27 mouse cellular contexts compared by ENCODE assay signal in genomic region chr5:74264541-74264940, GRCm38 (mm10).
DNase-seq lines count a peak whose midpoint lies in the region; ATAC-seq lines count a peak whose summit lies in the region.
"Had no signal": no experiment of that assay in that cellular context is flagged by ENCODE, and none has a peak within 500 bp of the region (broad histone marks: within the 10 kb centered on the region; RNA-seq: fewer than 3 reads in every experiment).

No protein-coding gene starts in this region.

- no peaks in the 10 kb centered on the region for H3K27me3 ChIP-seq in hindbrain, embryonic 10.5 days (ENCODE audit: insufficient read depth, poor library complexity, severe bottlenecking)
- no peaks in the 10 kb centered on the region for H3K27me3 ChIP-seq in hindbrain, embryonic 13.5 days
- H3K27me3 ChIP-seq in limb, embryonic 12.5 days = no peaks in the 10 kb centered on the region
- H3K27me3 ChIP-seq: forebrain, embryonic 12.5 days; hindbrain, embryonic 15.5 days; lung, embryonic 15.5 days; megakaryocyte, embryonic 14.5 days; midbrain, embryonic 12.5 days; neural tube, embryonic 12.5 days had no signal

- H3K9ac ChIP-seq in hindbrain, embryonic 13.5 days = no peak overlapping the region
- H3K9ac ChIP-seq in limb, embryonic 12.5 days (replicated peaks) = no peak overlapping the region
- H3K9ac ChIP-seq: forebrain, embryonic 12.5 days; hindbrain, embryonic 15.5 days; lung, embryonic 15.5 days; midbrain, embryonic 12.5 days; neural tube, embryonic 12.5 days had no signal

- no peaks in the 10 kb centered on the region for H3K9me3 ChIP-seq in hindbrain, embryonic 10.5 days
- H3K9me3 ChIP-seq in hindbrain, embryonic 13.5 days = no peaks in the 10 kb centered on the region
- no peaks in the 10 kb centered on the region for H3K9me3 ChIP-seq in limb, embryonic 12.5 days
- H3K9me3 ChIP-seq: forebrain, embryonic 12.5 days; hindbrain, embryonic 15.5 days; lung, embryonic 15.5 days; megakaryocyte, embryonic 14.5 days; midbrain, embryonic 12.5 days; neural tube, embryonic 12.5 days had no signal

- peaks cover 58% of the 10 kb centered on the region for H3K4me1 ChIP-seq in hindbrain, embryonic 10.5 days (replicated peaks)
- H3K4me1 ChIP-seq in hindbrain, embryonic 13.5 days (replicated peaks) = peaks cover 31% of the 10 kb centered on the region
- H3K4me1 ChIP-seq in limb, embryonic 12.5 days (replicated peaks) = peaks cover 81% of the 10 kb centered on the region

- 80% methylated on average over 4 of the region's 4 CpGs for WGBS in hindbrain, embryonic 10.5 days
- 90% methylated on average over 4 of the region's 4 CpGs for WGBS in hindbrain, embryonic 13.5 days
- 53% methylated on average over 4 of the region's 4 CpGs for WGBS in limb, embryonic 12.5 days

- H3K36me3 ChIP-seq in hindbrain, embryonic 10.5 days = no peaks in the 10 kb centered on the region
- no peaks in the 10 kb centered on the region for H3K36me3 ChIP-seq in hindbrain, embryonic 13.5 days
- no peaks in the 10 kb centered on the region for H3K36me3 ChIP-seq in limb, embryonic 12.5 days
- H3K36me3 ChIP-seq: forebrain, embryonic 12.5 days; hindbrain, embryonic 15.5 days; lung, embryonic 15.5 days; midbrain, embryonic 12.5 days; neural tube, embryonic 12.5 days had no signal

- no peak for ATAC-seq in hindbrain, embryonic 13.5 days (ENCODE audit: low FRiP score)
- ATAC-seq in limb, embryonic 12.5 days (ENCODE audit: insufficient number of reproducible peaks, insufficient read depth, low FRiP score, low TSS enrichment, low read depth) = no peak
- no peak for ATAC-seq in megakaryocyte, adult 5-6 weeks (ENCODE audit: poor library complexity, severe bottlenecking)
- ATAC-seq: inflammation-experienced regulatory T-cells, adult 6 months had no signal

- H3K27ac ChIP-seq in hindbrain, embryonic 10.5 days = peak overlapping the region; percentile 75; the same call in 1 of the 2 replicates
- H3K27ac ChIP-seq in hindbrain, embryonic 13.5 days = no peak overlapping the region
- peak overlapping the region; percentile 98 for H3K27ac ChIP-seq in limb, embryonic 12.5 days
- H3K27ac ChIP-seq: forebrain, embryonic 12.5 days; hindbrain, embryonic 15.5 days; lung, embryonic 15.5 days; midbrain, embryonic 12.5 days; neural tube, embryonic 12.5 days had no signal

- H3K4me2 ChIP-seq in hindbrain, embryonic 13.5 days = no peak overlapping the region
- no peak overlapping the region for H3K4me2 ChIP-seq in limb, embryonic 12.5 days
- H3K4me2 ChIP-seq: forebrain, embryonic 12.5 days; heart, embryonic 11.5 days; hindbrain, embryonic 15.5 days; liver, embryonic 11.5 days; lung, embryonic 15.5 days; midbrain, embryonic 12.5 days; neural tube, embryonic 12.5 days had no signal

- peak; percentile 16 for DNase-seq in adrenal gland, adult 8-10 months
- no peak for DNase-seq in adrenal gland, adult 18-20 months (ENCODE audit: low spot score in 2 of 2)
- no peak for DNase-seq in hindbrain, embryonic 10.5 days (ENCODE audit: low spot score)
- no peak for DNase-seq in kidney, adult 9 months
- DNase-seq: cerebellum, adult 11 months; cerebellum, adult 9-11 months; gastrocnemius, postnatal 10 days; heart, postnatal 4 days; kidney, adult 18-20 months; kidney, postnatal 4 days; right cerebral cortex, adult 18-20 months; thymus, adult 2 months; thymus, postnatal 36 days had no signal

- no peak overlapping the region for H3K4me3 ChIP-seq in hindbrain, embryonic 10.5 days
- H3K4me3 ChIP-seq in hindbrain, embryonic 13.5 days = no peak overlapping the region
- no peak overlapping the region for H3K4me3 ChIP-seq in limb, embryonic 12.5 days (replicated peaks)
- H3K4me3 ChIP-seq: erythroblast, embryonic 14.5 days; forebrain, embryonic 12.5 days; hindbrain, embryonic 15.5 days; lung, embryonic 15.5 days; megakaryocyte, embryonic 14.5 days; midbrain, embryonic 12.5 days; myocyte; neural tube, embryonic 12.5 days had no signal
